Mouse (Mus musculus) kidney, postnatal 36 days (tissue): Measurements from ENCODE around the gene Noct.
"Not testable (repeated sequence)": the region's sequence is repeated elsewhere in the genome, so short reads cannot be mapped to it uniquely, and the experiment has no call there.

ENCODE experiments used
- DNase-seq, 2 experiments: peaks; one replicate each; pipeline ENCODE4 v3.0.0; 2021 to 2022; ENCODE audit warnings: mixed read lengths in 2 of 2

Noct gene

GRCm38 (mm10) chr3:51224363-51225225 is at the start of gene Noct:
Gene Noct, plus strand, starts transcription at chr3:51224447.
- peak; percentile 92 to 93 for DNase-seq

GRCm38 (mm10) chr3:51178158-51178557 is 46.1 kb upstream of the Noct start:
- DNase-seq = no peak

GRCm38 (mm10) chr3:51179460-51180146 is 44.6 kb upstream of the Noct start:
- no peak for DNase-seq

GRCm38 (mm10) chr3:51180341-51180940 is 43.8 kb upstream of the Noct start:
- DNase-seq = no peak

DNA sequence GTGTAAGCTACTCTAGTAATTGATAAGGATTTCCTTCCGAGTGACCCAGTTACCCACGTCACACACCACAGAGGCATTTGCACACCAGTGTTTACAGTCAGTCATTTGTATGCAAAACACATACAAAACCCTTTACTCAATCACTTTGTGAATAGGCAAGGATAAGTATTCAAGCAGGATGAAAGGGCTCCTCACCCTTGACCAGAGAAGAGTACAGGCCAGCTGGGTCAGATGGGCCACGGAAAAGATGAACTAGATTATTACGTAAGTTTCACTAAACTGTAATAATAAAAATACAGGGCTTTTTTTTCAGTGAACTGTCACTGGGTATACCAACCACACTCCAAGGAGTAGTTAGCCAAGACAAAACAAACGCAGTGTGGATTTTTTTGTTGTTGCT is 41.8 kb upstream of the Noct start:
- no peak for DNase-seq

GRCm38 (mm10) chr3:51183508-51183907 is 40.7 kb upstream of the Noct start:
- not testable (repeated sequence) for DNase-seq

- DNase-seq = not testable (repeated sequence)
Observed at GRCm38 (mm10) chr3:51183967-51184366, 40.3 kb upstream of the Noct start.

DNA sequence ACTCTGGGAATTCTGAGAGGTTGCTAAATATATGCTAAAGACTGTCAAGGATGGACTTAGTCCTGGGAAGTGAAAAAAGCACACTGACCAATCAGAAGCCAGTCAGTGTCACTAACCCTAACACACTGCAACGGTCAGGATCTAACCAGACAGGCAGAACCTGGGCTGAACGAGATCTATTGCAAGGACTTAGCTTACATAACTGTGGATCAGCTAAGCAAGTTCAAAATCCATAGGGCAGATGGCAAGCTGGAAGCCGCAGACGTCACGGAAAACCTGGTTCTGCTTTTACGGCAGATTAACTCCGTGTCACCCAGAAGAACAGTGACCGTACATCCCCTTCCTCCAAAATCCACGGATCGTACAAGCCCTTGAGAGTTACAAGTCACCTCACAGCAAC is 39.5 kb upstream of the Noct start:
- peak; percentile 81 to 92 for DNase-seq

DNA sequence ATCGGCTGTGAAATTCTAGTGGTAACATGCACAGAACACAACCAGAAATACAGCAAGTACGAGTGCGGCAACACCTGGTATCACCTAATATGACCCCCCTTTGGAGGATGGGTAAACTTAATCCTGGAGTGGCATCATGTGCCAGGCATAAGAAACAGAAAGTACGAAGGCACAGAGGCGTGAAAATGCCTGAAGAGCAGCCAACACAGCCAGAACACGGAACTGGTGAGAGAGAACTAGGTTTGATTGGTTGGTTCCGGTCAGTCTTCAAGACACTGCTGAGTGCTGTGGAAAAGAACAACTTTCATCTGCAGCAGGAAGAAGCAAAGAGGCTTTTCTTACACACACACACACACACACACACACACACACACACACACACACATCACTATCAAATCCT is 38.8 kb upstream of the Noct start:
- peak; percentile 70 to 88 for DNase-seq

GRCm38 (mm10) chr3:51194075-51194474 is 30.2 kb upstream of the Noct start:
- DNase-seq = peak in 1 of 2 experiments; percentile 49

GRCm38 (mm10) chr3:51195321-51195720 is 28.9 kb upstream of the Noct start:
- DNase-seq = peak; percentile 32 to 38

GRCm38 (mm10) chr3:51195736-51196135 is 28.5 kb upstream of the Noct start:
- DNase-seq = no peak

- DNase-seq = no peak
Observed at GRCm38 (mm10) chr3:51196724-51197111, 27.5 kb upstream of the Noct start.

DNA sequence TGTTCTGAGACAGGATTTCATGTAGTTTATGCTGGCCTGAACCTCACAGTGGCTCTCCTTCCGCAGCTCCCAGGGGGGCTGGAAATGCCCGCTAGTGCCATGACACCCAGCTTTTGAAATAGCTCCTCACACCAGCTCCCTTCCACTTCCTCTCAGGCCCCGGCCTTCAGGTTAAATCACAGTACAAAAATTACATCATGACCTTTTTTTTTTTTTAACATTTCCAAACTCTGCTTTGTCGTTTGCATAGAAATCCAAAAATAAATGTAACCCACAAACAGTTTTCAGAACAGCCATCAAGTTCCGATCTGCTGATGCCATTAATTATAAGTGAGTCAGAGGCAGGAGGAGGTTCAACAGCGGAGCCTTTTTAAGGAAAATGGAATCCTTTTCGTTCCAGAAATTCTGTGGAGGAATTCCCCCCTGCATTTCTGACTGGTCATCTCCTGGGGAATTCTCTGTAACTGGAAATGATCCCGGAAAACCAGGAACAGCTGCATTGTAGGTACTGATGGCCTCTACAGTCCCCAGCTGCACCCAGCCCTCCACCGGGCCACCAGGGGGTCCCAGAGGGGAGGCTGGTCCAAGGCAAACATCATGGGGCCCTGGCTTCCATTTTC is 27.0 kb upstream of the Noct start:
- peak; percentile 53 to 56 for DNase-seq

DNA sequence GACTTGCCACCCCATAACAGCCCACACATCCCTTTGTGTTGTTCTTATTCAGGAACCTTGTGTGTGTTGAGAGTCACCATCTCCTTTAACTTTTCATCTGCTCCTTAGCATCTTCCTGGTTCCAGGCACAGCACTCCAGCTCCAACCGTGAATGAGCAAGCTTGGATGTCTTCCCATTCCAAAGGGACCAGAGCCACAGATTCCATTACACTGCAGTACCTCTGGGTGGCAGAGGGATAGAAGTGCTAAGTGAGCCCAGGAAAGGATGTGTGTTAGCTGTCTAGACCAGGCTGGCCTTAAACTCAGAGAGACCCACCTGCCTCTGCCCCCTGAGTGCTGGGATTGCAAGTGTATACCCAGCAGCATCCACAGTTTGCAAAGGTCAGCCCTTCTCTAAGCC is 26.0 kb upstream of the Noct start:
- DNase-seq = no peak

DNA sequence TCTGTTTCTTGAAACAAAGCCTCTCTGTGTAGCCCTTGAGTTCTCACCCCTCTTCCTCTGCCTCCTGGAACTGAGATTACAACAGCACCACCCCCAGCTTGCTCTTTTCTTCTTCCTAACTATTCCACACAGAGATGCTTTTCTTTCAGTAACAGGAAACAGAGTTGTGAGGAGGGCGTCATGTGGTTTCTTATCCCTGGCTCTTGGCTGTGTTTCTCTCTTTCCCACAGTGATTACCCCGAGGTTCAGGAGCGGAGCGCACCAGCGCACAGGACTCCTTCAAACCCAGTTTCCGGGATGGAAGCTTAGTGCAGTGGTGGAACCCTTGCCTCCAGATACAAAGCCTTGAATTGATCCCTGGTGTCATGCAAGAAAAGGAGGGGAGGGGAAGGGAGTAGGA is 25.1 kb upstream of the Noct start:
- no peak for DNase-seq

GRCm38 (mm10) chr3:51200311-51200710 is 23.9 kb upstream of the Noct start:
- peak; percentile 40 to 54 for DNase-seq

DNA sequence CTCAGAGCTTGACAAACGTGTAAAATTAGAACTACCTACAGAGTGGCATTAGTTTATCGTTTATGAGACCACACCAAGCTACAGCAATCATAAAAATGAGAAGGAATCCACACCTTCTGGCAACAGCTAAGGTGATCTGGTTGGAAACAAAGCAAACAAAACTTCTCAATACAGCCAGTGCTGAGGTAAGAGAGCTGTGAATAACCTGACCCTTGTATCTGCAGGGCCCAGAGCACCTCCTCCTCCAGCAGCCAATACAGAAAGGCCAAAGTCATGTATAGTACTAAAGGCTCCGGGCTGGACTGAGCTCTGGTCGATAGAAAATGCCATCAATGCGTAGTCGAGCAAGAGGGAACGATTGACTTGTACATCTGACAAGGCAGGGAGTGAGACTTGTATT is 23.4 kb upstream of the Noct start:
- DNase-seq = no peak

DNA sequence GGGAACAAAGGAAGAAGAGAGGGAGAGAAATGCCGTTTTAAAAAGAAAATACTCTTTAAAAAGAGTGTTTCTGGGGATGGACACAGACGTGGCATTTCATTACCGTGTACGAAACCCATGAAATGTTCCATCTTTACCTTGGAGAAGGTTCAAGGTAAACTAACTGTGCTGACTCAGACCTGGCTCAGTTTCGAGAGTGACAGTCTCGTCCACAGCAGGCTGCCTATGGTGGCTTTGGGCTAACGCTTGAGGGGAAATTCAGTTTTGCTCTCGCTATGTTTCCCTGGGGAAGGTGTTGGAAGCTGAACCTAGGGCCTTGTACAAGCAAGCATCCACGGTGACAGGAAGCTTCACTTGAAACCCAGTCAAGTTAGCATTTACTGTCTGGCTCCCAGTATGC is 22.3 kb upstream of the Noct start:
- no peak for DNase-seq

- DNase-seq = peak; percentile 90 to 94
Observed at GRCm38 (mm10) chr3:51202491-51202987, 21.7 kb upstream of the Noct start.

DNA sequence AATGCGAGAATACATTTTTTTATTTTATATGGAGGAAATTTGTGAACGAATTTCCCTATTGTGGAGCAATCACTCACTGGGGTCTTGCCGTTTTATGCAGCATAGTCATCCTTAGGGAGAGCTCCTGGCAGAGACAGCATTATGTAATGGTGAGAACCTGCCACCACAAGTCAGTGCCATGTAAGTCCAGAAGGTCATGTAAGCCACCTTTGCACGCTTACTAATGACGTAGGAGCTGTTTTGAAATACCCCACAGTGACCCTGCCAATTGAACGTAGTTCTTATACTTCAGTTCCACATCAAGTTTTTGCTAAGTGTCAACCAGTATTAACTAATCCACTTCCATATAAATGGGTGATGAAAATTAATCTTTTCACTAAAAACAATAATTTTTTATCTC is 20.3 kb upstream of the Noct start:
- no peak for DNase-seq

- no peak for DNase-seq
Observed at GRCm38 (mm10) chr3:51204441-51204840, 19.8 kb upstream of the Noct start.

DNA sequence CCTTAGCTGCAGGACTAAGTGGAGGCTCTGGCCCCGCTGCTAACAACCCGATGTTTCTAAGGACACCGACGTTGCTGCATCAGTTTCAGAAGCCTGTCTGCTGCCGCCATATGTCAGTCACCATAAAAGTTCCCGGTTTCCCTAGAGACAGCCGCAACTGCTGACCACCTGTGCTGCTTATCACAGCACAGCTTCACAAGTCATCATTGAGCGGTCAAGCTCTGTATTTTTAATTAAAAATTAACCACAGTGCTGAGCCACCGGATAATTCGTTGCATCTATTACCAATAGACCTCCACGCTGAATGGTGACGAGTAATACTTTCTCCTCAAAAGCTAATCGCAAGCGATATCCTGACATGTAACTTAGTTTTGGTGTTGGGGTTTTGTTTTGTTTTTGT is 19.4 kb upstream of the Noct start:
- peak in 1 of 2 experiments; percentile 40 for DNase-seq
